Mouse (Mus musculus): ENCODE data around the gene Gm10722.
"Not testable (repeated sequence)": the region's sequence is repeated elsewhere in the genome, so short reads cannot be mapped to it uniquely, and the experiment has no call there.

GRCm38 (mm10) chr9:3022316-3023008 lies 21.7 kb downstream of the Gm10722 start:
- not testable (repeated sequence) for TF ChIP-seq CTCF (IDR thresholded peaks at IDR 0.05; ENCODE audit: low read depth, low read length); POLR2A (IDR thresholded peaks at IDR 0.05; ENCODE audit: insufficient read depth, low read length); EP300 (IDR thresholded peaks at IDR 0.05; ENCODE audit: insufficient read depth, low read depth, low read length)

Data from ES-Bruce4 (cell line).